Mouse (Mus musculus): ENCODE measurements around the gene Slc35a5. TPM values are rescaled to one million over a fixed set of nuclear protein-coding genes. Genes with fewer than 3 reads are reported as not detected.
A peak's percentile ranks its signal among the peaks of the same experiment; 100 is the strongest.

Gene Slc35a5
- polyA plus RNA-seq (2015; fragmentation: Nextera tagmentation; extraction: Ambion mirVana) = 14.9 and 16.3 TPM in 2 replicates

DNA sequence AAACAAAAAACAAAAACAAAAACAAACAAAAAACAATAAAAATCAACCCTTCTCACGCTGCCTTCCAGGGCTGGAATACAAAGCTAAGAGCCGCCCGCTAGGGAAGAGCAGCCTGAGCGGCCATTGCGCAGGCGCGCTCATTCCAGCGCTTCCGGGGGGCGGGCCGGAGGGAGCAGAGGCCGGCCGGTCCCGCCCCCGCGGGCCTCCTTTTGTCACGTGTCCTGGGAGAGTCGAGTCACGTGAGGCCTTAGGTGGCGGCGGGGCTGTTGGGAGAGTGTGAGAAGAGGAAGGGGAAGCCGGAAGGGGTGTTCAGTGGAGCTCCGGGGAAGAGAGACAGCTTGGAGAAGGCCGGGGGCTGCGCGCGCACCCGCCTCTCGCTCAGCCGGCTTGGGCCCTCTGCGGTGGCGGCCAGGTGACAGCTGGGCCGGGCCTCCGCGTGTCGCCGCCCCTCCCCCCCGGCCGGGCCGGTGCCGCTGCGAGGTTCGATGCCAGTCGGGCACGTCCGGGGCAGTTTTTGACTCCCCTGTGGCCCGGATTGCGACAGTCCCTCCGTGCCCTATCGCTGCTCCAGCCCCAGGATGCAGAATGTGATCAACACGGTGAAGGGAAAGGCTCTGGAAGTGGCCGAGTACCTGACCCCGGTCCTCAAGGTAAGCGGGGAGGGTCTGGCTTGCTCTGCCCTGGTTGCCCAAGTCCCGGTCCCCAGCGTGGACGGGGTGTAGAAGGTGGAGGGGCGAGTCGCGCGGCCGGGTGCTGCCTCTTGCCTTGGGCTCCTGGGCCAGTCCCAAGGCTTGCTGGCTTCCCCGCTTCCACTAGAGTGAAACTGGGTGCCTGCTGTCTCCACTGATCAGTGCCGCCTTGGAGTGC, at the start of gene Slc35a5, which contains the start of gene Atg3:
TSS of gene Slc35a5 (minus strand) at position 185 of the 867 bp plus-strand sequence.
TSS of gene Atg3 (plus strand) at position 264 of the 867 bp plus-strand sequence.
- peak within 1 kb of the TSS; percentile 81 for H3K4me2 ChIP-seq
- under 1% methylated on average over 53 of the region's 64 CpGs for WGBS
- peaks cover 19% of the 10 kb centered on the region for H3K4me1 ChIP-seq
- H3K4me3 ChIP-seq = peak within 1 kb of the TSS; percentile 72
- H3K36me3 ChIP-seq = peaks cover 4% of the 10 kb centered on the region; the same call in 1 of the 2 replicates
- no peaks in the 10 kb centered on the region for H3K27me3 ChIP-seq
- peak within 1 kb of the TSS; percentile 74 for H3K9ac ChIP-seq
- ATAC-seq (ENCODE audit: insufficient number of reproducible peaks, low FRiP score, low TSS enrichment, low read depth) = peak; percentile 99
- peak within 1 kb of the TSS; percentile 93 for H3K27ac ChIP-seq
- no peaks in the 10 kb centered on the region for H3K9me3 ChIP-seq

DNA sequence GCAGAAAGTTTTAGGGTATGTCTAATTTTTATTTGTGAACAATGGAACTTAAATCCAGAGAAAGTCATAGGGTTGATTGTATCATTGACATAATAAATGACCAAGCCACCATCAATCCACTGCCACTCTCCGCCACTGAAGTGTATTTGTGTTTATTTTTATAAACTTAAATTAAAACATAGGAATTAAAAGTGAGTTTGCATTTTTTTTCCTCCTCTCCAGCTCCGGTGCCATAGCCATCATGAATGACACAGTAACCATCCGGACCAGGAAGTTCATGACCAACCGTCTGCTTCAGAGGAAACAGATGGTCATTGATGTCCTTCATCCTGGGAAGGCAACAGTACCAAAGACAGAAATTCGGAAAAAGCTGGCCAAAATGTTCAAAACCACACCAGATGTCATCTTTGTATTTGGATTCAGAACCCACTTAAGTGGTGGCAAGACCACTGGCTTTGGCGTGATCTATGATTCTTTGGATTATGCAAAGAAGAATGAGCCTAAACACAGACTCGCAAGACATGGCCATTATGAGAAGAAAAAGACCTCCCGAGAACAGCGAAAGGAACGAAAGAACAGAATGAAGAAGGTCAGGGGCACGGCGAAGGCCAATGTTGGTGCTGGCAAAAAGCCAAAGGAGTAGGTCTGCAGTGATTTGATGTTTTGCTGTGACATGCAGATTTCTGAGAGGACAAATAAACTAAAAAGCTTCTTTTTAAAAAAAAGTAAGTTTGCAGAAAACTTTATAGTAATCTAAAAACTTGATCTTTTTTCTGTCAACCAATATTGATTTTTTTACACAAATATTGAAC, 46.6 kb upstream of the Slc35a5 start:
- no peaks in the 10 kb centered on the region for H3K9me3 ChIP-seq
- no peaks in the 10 kb centered on the region for H3K36me3 ChIP-seq
- H3K4me1 ChIP-seq = no peaks in the 10 kb centered on the region
- no peak overlapping the region for H3K27ac ChIP-seq
- H3K27me3 ChIP-seq = no peaks in the 10 kb centered on the region
- no peak overlapping the region for H3K4me2 ChIP-seq
- no peak for ATAC-seq (ENCODE audit: insufficient number of reproducible peaks, low FRiP score, low TSS enrichment, low read depth)
- no peak overlapping the region for H3K4me3 ChIP-seq
- WGBS = 85% methylated on average over 12 of the region's 12 CpGs
- no peak overlapping the region for H3K9ac ChIP-seq

DNA sequence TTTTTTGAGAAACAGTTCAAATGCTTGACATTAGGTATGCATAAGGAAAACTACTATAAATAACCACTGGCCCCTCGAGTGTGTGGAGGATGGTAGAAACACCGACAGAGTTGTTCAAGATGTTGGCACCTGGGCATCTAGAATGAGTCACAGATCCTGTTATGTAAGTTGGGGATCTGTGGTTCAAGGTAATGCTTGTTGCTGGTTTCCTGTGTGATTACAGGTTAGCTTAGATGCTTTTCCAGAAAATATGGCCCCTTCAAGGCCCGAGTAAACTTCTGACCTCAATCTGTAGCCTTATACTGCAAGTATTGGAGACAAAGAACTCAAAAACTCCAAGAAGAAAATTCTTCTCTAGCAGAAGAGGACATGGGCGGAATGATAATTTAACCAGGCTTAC, 45.9 kb upstream of the Slc35a5 start:
- Histone ChIP-seq H3K27ac (no peak overlapping the region), H3K9me3 (no peaks in the 10 kb centered on the region), H3K4me2 (no peak overlapping the region), H3K4me1 (no peaks in the 10 kb centered on the region), H3K36me3 (no peaks in the 10 kb centered on the region), H3K9ac (no peak overlapping the region), H3K27me3 (no peaks in the 10 kb centered on the region), H3K4me3 (no peak overlapping the region)
- 75% methylated on average over 4 of the region's 4 CpGs for WGBS
- ATAC-seq (ENCODE audit: insufficient number of reproducible peaks, low FRiP score, low TSS enrichment, low read depth) = no peak

DNA sequence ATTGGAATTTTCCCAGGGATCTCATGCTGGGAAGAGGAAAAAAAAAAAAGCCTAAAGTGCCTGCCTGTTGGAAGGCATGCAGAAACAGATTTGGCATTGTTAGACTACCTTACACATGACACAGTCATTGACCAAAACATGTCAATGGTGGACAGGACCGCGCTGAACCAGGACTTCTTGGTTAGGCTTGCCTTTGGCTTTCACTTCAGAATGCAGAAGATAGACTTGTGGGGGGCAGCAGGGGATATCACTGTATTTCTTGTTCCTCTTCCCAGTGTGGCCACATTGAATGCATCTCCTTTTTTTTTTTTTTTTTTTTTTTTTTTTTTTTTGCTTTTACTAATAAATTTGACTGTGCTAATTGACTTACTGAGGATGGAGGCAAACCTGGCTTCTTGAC, 42.9 kb upstream of the Slc35a5 start:
- Histone ChIP-seq H3K27me3 (no peaks in the 10 kb centered on the region), H3K9ac (no peak overlapping the region), H3K27ac (no peak overlapping the region), H3K36me3 (no peaks in the 10 kb centered on the region), H3K4me3 (no peak overlapping the region), H3K4me2 (no peak overlapping the region), H3K9me3 (no peaks in the 10 kb centered on the region), H3K4me1 (no peaks in the 10 kb centered on the region)
- WGBS = 94% methylated on average over 2 of the region's 2 CpGs
- ATAC-seq (ENCODE audit: insufficient number of reproducible peaks, low FRiP score, low TSS enrichment, low read depth) = no peak

DNA sequence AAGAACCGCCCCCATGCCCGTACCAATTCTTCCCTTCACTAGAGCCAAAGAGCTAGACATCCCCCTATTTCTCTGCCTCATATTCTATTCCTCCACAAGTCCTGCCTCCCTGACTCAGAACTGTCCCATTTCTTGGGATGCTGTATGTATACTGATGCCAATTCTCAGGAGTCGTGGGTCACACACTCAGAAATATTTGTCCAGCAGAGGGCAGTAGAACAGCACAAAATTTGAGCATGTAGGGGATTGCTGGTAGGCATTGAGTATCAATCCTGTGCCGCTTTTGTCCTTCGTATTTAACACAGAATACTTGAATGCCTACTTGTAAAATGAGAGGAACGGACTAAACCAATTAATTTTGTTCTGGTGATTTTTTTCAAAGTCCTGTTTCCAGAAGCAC, 38.3 kb upstream of the Slc35a5 start:
- Histone ChIP-seq H3K9ac (no peak overlapping the region), H3K4me3 (no peak overlapping the region), H3K27ac (no peak overlapping the region), H3K4me2 (no peak overlapping the region), H3K4me1 (no peaks in the 10 kb centered on the region), H3K27me3 (no peaks in the 10 kb centered on the region), H3K36me3 (no peaks in the 10 kb centered on the region), H3K9me3 (no peaks in the 10 kb centered on the region)
- peak; percentile 58; the same call in 1 of the 2 replicates for ATAC-seq (ENCODE audit: insufficient number of reproducible peaks, low FRiP score, low TSS enrichment, low read depth)
- WGBS = 33% methylated on average over 6 of the region's 6 CpGs

DNA sequence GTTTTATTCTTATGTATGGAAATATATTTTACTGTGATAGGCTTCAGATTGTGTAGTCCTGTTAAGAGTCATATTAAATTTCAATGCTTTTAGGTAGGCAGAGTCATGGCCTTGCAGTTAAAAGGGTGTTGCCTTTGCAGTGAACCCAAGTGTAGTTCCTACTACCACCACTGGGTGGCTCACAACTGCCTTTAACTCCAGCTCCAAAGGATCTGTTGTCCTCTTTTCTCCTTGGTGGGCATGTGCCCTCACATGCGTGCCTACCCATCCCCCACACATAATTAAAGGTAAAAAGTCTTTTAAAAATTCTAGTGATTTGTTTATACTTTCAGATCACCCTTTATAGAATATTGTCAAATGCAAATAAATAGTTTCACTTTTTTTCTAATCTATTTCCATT, 34.1 kb upstream of the Slc35a5 start:
- Histone ChIP-seq H3K9ac (no peak overlapping the region), H3K27me3 (no peaks in the 10 kb centered on the region), H3K36me3 (peaks cover 9% of the 10 kb centered on the region; the same call in 1 of the 2 replicates), H3K9me3 (no peaks in the 10 kb centered on the region), H3K4me3 (no peak overlapping the region), H3K4me1 (no peaks in the 10 kb centered on the region), H3K4me2 (no peak overlapping the region), H3K27ac (no peak overlapping the region)
- no peak for ATAC-seq (ENCODE audit: insufficient number of reproducible peaks, low FRiP score, low TSS enrichment, low read depth)
- WGBS = 4% methylated on average over 1 of the region's 1 CpGs

DNA sequence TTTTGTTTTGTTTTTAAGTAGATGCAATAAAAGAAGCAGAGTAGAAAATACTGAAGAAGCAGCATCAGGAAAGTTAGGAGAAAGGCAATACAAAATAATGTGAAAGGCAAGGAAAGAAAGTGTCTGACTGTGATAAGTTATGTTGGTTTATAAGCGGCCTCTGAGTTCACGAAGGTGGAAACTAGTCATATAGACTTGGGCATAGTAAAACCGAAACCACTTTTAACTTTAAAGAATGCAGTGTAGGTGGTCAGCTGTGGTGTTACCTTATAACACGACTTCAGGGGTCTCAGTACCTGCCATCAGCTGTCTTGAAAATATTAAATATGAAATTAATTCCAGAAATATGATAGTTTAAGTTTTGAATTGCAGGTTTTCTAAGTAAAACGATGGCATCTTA, 23.3 kb upstream of the Slc35a5 start:
- 89% methylated on average over 5 of the region's 5 CpGs for WGBS
- H3K27ac ChIP-seq = no peak overlapping the region
- H3K4me1 ChIP-seq = no peaks in the 10 kb centered on the region
- H3K36me3 ChIP-seq = peaks cover 19% of the 10 kb centered on the region
- H3K9me3 ChIP-seq = no peaks in the 10 kb centered on the region
- no peaks in the 10 kb centered on the region for H3K27me3 ChIP-seq
- H3K4me2 ChIP-seq = no peak overlapping the region
- no peak overlapping the region for H3K9ac ChIP-seq
- no peak for ATAC-seq (ENCODE audit: insufficient number of reproducible peaks, low FRiP score, low TSS enrichment, low read depth)
- H3K4me3 ChIP-seq = no peak overlapping the region

DNA sequence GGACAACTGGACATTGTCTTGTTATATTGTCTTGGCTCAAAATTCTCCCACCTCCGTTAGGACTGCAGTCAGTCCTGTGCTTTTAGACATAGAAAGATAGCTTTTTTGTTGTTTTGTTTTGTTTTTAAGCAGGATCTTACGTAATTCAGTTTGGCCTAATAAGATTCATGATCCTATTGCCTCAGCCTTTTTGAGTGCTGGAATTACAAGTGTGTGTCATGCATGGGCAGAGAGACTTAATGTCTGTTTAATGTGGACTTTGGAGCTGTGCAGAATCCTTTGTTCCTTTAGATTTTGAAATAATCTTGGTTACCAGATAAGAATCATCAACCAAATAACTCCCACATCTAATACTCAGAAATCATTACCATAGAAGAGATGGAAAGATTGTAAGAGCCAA, 20.0 kb upstream of the Slc35a5 start:
- Histone ChIP-seq H3K27me3 (no peaks in the 10 kb centered on the region), H3K9ac (no peak overlapping the region), H3K4me2 (no peak overlapping the region), H3K36me3 (peaks cover 7% of the 10 kb centered on the region), H3K9me3 (no peaks in the 10 kb centered on the region), H3K4me1 (no peaks in the 10 kb centered on the region), H3K27ac (no peak overlapping the region), H3K4me3 (no peak overlapping the region)
- ATAC-seq (ENCODE audit: insufficient number of reproducible peaks, low FRiP score, low TSS enrichment, low read depth) = no peak
- WGBS = 90% methylated on average over 2 of the region's 2 CpGs

DNA sequence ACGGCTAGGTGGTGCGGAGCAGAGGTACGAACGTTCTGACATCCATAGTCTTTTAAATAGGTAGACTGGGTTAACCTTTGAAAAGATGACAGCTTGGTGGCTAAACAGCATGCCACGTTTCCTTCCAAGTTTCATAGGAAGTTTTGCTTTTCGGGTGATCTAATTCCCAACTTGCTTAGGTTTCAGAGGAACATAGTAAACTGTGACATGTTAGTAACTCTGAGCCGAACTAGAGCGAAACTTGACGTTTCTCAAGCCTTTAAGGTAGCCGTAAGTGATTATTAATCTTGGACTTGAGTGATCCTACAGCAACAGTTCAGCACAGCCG, 847 bp upstream of the Slc35a5 start:
- Histone ChIP-seq H3K9ac (peak overlapping the region; percentile 74), H3K36me3 (peaks cover 4% of the 10 kb centered on the region; the same call in 1 of the 2 replicates), H3K9me3 (no peaks in the 10 kb centered on the region), H3K4me3 (peak overlapping the region; percentile 72), H3K4me1 (peaks cover 19% of the 10 kb centered on the region), H3K4me2 (peak overlapping the region; percentile 64), H3K27ac (peak overlapping the region; percentile 93), H3K27me3 (no peaks in the 10 kb centered on the region)
- WGBS = 3% methylated on average over 11 of the region's 11 CpGs
- ATAC-seq (ENCODE audit: insufficient number of reproducible peaks, low FRiP score, low TSS enrichment, low read depth) = no peak

DNA sequence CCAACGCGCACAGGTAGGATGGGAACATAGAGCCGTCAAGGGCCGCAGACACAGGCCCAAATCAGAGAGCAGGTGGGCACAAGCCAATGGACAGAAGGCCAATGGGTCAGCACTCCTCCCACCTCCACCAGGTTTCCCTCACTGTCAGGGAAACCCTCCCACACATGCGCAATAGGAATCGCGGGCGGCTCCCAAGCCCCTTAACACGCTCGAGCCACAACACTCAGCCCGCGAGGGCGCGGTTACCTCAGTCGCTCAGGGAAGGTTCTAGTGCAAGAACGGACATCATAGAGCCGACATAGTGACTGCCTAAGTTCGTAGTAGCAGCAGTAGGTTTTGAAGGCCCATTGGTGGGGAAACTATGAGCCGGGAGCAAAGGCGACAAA, 377 bp downstream of the Slc35a5 start:
- WGBS = under 1% methylated on average over 20 of the region's 20 CpGs
- H3K9ac ChIP-seq = peak overlapping the region; percentile 57
- peak overlapping the region; percentile 93 for H3K27ac ChIP-seq
- H3K9me3 ChIP-seq = no peaks in the 10 kb centered on the region
- peak overlapping the region; percentile 81 for H3K4me2 ChIP-seq
- peaks cover 4% of the 10 kb centered on the region; the same call in 1 of the 2 replicates for H3K36me3 ChIP-seq
- H3K27me3 ChIP-seq = no peaks in the 10 kb centered on the region
- peak; percentile 70 for ATAC-seq (ENCODE audit: insufficient number of reproducible peaks, low FRiP score, low TSS enrichment, low read depth)
- H3K4me3 ChIP-seq = peak overlapping the region; percentile 72
- peaks cover 19% of the 10 kb centered on the region for H3K4me1 ChIP-seq

DNA sequence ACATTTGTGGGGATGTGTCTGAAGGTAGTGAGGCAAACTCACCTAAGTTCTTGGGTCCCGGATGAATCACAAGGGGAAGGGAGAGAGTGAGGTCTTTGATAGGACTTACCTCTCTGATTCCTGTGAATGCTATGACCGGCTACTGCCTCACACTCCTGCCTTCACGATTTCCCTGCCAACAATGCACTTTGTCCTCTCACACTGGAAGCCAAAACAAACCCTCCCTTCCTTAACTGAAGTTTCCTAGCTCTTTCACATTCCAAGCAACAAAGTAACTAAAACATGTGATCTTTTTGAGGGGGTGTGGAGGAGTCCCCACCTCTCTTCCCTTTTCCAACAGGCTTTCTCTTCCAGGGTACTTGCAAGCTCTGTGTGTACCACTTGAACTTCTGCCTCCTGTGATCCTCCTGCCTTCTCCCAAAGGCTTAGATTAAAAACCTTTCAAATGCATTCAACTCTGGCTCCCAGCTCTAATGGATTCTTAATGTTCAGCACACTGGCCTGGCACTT, 3.7 kb downstream of the Slc35a5 start:
- ATAC-seq (ENCODE audit: insufficient number of reproducible peaks, low FRiP score, low TSS enrichment, low read depth) = no peak
- Histone ChIP-seq H3K9me3 (no peaks in the 10 kb centered on the region), H3K9ac (no peak overlapping the region), H3K4me1 (peaks cover 14% of the 10 kb centered on the region), H3K4me2 (no peak overlapping the region), H3K4me3 (no peak overlapping the region), H3K36me3 (peaks cover 23% of the 10 kb centered on the region), H3K27ac (no peak overlapping the region), H3K27me3 (no peaks in the 10 kb centered on the region)
- 81% methylated on average over 3 of the region's 3 CpGs for WGBS

All from limb, embryonic 15.5 days (tissue).